Mouse (Mus musculus) C2C12 (cell line): ENCODE measurements around the gene Pde8a. TPM values are rescaled to one million over a fixed set of nuclear protein-coding genes. Genes with fewer than 3 reads are reported as not detected.
"Not testable (repeated sequence)": the region's sequence is repeated elsewhere in the genome, so short reads cannot be mapped to it uniquely, and the experiment has no call there.

Source experiments
- H3K27me3 ChIP-seq: one replicate; pipeline ENCODE4 v1.6.1; 2011; ENCODE audit not compliant: control insufficient read depth, insufficient read depth, insufficient read length
- H3K36me3 ChIP-seq: one replicate; pipeline ENCODE4 v1.6.1; 2011; ENCODE audit not compliant: control insufficient read depth, insufficient read depth
- H3K4me3 ChIP-seq: one replicate; pipeline ENCODE4 v1.5.1; 2011; ENCODE audit warnings: mild to moderate bottlenecking, control low read depth; ENCODE audit not compliant: poor library complexity, insufficient read depth, severe bottlenecking
- H3K79me2 ChIP-seq: one replicate; pipeline ENCODE4 v1.6.1; 2011; ENCODE audit not compliant: control insufficient read depth, insufficient read depth
- H3K79me3 ChIP-seq: one replicate; pipeline ENCODE4 v1.6.1; 2011; ENCODE audit warnings: low read depth, control low read depth
- H3ac ChIP-seq: one replicate; pipeline ENCODE3; 2011; ENCODE audit warnings: low read depth; ENCODE audit not compliant: control insufficient read depth, insufficient read length
- CEBPB ChIP-seq: IDR thresholded peaks from one replicate; pipeline ENCODE4 v1.6.1; 2011; ENCODE audit warnings: low read depth, mild to moderate bottlenecking, control low read depth, moderate library complexity
- CTCF ChIP-seq: IDR thresholded peaks from one replicate; pipeline ENCODE4 v1.5.1; 2011; ENCODE audit not compliant: control insufficient read depth, insufficient read depth, insufficient read length
- FOSL1 ChIP-seq: IDR thresholded peaks from one replicate; pipeline ENCODE4 v1.8.0; 2011; ENCODE audit warnings: mild to moderate bottlenecking, low read length; ENCODE audit not compliant: poor library complexity, insufficient read depth, severe bottlenecking
- MAX ChIP-seq: IDR thresholded peaks from one replicate; pipeline ENCODE4 v1.6.1; 2011; ENCODE audit warnings: mild to moderate bottlenecking, control low read depth
- MYOD1 ChIP-seq: IDR thresholded peaks from one replicate; pipeline ENCODE4 v1.6.1; 2011; ENCODE audit warnings: low read depth; ENCODE audit not compliant: control insufficient read depth, insufficient read length
- MYOG ChIP-seq: IDR thresholded peaks from one replicate; pipeline ENCODE4 v1.6.1; 2011; ENCODE audit not compliant: control insufficient read depth, insufficient read length; ENCODE audit errors: extremely low read depth
- USF1 ChIP-seq: IDR thresholded peaks from one replicate; pipeline ENCODE4 v1.6.1; 2011; ENCODE audit warnings: low read depth, mild to moderate bottlenecking, control low read depth, moderate library complexity
- polyA plus RNA-seq: library from polyadenylated mRNA; unstranded; fragments of >200 nt; fragmentation: generic; extraction: Trizol; gene quantifications from one replicate; pipeline ENCODE4 v1.2.1, GENCODE M21; 2012; ENCODE audit warnings: missing spikeins

Gene Pde8a
- polyA plus RNA-seq, 1 experiment, result 2.1 TPM

DNA sequence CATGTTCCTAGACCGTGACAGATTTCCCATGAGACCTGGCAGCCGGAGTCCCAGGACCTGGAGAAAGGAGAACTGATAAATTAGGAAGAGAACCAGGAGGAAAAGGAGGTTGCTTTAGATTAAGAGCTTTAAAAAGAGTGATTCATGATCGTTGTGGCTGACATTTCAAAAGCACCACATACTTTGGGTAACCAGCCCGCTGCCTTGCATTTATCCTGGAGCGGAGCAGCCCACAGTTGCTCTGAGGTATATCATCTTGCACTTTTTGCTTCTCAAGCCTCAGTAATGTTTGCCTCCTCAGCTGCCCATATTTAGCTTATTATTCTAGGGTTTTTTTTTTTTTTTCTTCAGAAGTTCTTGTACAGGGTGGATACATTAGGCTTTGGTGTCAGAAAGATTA is 11.0 kb upstream of the Pde8a start:
- no peak overlapping the region for H3K4me3 ChIP-seq
- H3K27me3 ChIP-seq, result no peaks in the 10 kb centered on the region
- TF ChIP-seq MYOD1 (peak; percentile 44), FOSL1 (no peak), MAX (peak; percentile 38), MYOG (no peak), CTCF (no peak), USF1 (no peak), CEBPB (no peak)

DNA sequence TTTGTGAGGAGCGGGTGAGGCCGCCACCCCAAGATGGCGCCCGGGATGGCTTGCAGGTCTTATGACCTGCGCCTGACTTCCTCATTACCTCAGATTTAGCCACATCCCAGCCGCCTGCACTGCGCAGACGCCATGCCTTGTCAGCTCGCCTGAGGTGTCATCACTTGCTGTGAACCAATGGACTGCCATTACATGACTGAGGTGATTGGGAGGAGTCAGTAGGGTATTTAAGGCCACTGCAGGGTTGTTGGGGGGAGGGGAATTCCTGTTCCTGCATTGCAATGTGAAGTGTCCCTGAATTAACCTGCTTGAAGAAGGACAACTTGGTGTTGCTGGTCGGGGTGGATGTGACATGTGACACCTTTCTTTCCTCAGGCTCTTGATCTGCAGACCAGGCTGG is 9.8 kb upstream of the Pde8a start:
- not testable (repeated sequence) for H3K36me3 ChIP-seq, H3ac ChIP-seq, H3K79me2 ChIP-seq, H3K27me3 ChIP-seq, H3K79me3 ChIP-seq, H3K4me3 ChIP-seq

More for the DNA sequence above, 11.0 kb upstream of the Pde8a start:
- no peaks in the 10 kb centered on the region for H3K79me2 ChIP-seq
- H3K36me3 ChIP-seq, result no peaks in the 10 kb centered on the region
- no peak overlapping the region for H3ac ChIP-seq
- no peaks in the 10 kb centered on the region for H3K79me3 ChIP-seq

DNA sequence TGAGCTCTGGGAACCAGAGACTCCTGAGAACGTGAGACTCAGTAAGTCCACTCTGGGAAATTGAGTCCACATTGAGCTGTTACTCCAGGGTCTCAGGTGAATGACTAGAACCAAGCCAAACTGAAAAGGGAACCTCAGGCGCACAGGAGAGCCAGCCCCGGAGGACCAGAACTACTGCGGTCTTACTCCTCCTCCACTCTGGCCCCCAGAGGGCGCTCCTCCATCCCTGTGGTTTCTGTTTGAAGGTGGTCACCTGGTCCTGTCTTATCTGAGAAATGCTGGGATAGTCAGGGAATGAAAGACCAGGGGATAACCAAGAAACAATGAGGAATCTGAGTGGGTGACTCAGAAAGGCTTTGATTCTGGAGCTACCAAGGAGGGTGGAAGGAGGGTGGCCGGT is 4.5 kb upstream of the Pde8a start:
- TF ChIP-seq CTCF (peak; percentile 33), MAX (no peak)
- no peaks in the 10 kb centered on the region for H3K79me3 ChIP-seq
- H3K36me3 ChIP-seq, result no peaks in the 10 kb centered on the region
- H3K27me3 ChIP-seq, result peaks cover 7% of the 10 kb centered on the region
- no peak overlapping the region for H3K4me3 ChIP-seq
- H3K79me2 ChIP-seq, result no peaks in the 10 kb centered on the region
- no peak overlapping the region for H3ac ChIP-seq

DNA sequence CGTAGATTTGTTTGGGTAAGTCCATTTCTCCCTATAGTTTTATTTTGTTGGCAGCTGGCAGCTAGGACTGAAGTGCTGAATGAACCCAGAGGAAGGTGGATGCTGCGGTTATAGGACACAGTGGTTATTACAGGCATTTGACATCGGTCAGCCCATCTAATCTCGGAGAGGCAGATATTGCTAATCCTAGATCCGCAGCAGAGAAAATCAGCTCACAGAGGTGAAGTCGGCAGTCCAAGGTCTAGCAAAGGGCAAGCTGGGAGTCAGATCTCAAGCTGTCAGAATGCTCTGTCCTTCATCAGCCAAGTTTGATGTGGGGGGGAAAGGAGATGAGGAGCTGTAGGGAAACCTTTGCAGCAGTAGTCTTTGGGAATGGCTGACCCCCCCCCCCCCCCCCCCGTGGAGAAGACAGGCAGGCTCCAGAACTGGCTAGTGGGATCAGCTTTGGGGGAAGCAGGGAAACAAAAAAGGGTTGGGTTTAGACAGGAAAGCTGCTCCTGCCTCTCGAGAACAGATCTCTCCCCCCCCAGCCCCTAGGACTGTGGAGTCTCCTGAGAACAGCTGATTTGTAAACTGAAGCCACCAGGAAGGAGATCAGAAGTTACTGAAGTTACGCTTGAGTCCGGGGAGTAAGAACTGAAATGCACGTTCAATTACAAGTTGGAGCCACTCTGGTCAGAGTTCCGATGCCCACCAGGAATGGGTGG is 3.3 kb upstream of the Pde8a start:
- peaks cover 10% of the 10 kb centered on the region for H3K27me3 ChIP-seq
- no peak for TF ChIP-seq MYOG
- TF ChIP-seq CEBPB, result no peak
- TF ChIP-seq MYOD1, result no peak

DNA sequence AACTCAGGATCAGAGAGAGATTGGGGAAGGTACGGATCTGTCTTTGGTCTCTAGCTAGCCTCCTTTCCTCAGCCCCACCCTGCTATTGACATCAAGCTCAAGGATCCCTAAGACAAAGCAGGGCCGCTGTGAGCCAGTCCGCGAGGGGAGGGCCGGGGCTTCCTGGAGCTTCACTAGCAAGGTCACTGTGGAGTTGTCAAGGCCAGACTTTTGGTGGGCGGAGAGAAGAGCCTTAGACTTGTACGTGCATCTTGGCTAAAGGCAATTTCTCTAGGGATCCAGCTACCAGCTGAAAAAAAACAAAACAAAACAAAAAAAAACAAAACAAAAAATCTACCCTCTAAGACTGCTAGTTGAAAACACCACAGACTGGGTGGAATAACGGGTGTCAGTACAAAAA is 1.6 kb upstream of the Pde8a start:
- H3K27me3 ChIP-seq, result peaks cover 10% of the 10 kb centered on the region
- no peaks in the 10 kb centered on the region for H3K36me3 ChIP-seq
- H3K79me2 ChIP-seq, result no peaks in the 10 kb centered on the region
- no peaks in the 10 kb centered on the region for H3K79me3 ChIP-seq
- TF ChIP-seq CTCF, result no peak
- no peak for TF ChIP-seq CEBPB
- no peak for TF ChIP-seq MAX
- TF ChIP-seq USF1, result no peak
- no peak for TF ChIP-seq MYOG
- no peak for TF ChIP-seq FOSL1
- TF ChIP-seq MYOD1, result no peak
- no peak overlapping the region for H3K4me3 ChIP-seq
- no peak overlapping the region for H3ac ChIP-seq

More for the DNA sequence above, 3.3 kb upstream of the Pde8a start:
- Histone ChIP-seq H3K79me2 (no peaks in the 10 kb centered on the region), H3ac (no peak overlapping the region), H3K4me3 (no peak overlapping the region), H3K79me3 (no peaks in the 10 kb centered on the region), H3K36me3 (no peaks in the 10 kb centered on the region)

DNA sequence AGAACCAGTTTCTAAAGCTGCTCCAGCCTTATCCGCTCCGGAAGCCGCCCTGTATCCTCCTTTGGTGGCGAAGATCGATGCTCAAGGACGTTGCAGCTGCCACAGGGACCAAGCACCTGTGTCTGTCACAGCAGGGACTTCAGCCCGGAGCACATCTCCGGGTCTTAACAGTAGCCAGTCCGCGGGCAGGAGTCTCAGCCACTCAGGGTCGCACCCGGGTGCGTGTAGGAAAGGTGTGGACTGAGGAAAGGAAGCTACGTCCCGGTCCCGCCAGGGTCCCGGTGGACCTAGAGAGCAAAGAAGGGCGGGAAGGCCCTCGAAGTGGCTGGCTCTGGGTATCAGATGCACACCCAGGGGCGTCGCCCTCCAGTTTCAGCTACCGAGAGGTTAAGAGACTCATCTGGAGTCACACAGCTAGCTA is 1.1 kb upstream of the Pde8a start:
- TF ChIP-seq USF1 (no peak), MYOD1 (no peak), MYOG (no peak), CEBPB (no peak), CTCF (no peak)
- H3K79me2 ChIP-seq, result no peaks in the 10 kb centered on the region
- H3ac ChIP-seq, result no peak overlapping the region
- peaks cover 10% of the 10 kb centered on the region for H3K27me3 ChIP-seq
- no peaks in the 10 kb centered on the region for H3K36me3 ChIP-seq
- no peak overlapping the region for H3K4me3 ChIP-seq
- no peaks in the 10 kb centered on the region for H3K79me3 ChIP-seq
